Mouse (Mus musculus) limb, embryonic 11.5 days (tissue): ENCODE data around the gene Insc. TPM values are rescaled to one million over a fixed set of nuclear protein-coding genes. Genes with fewer than 3 reads are reported as not detected.

Experiments used
- ATAC-seq: fragments of 200-750 bp; cut with Nextera tagmentation; 2 replicates; pipeline ENCODE4 v1.8.0; 2017; ENCODE audit warnings: low read depth; ENCODE audit not compliant: insufficient number of reproducible peaks, low FRiP score, low TSS enrichment
- DNase-seq: peaks from one replicate; pipeline ENCODE4 v3.0.0-alpha.2; 2015; ENCODE audit warnings: low spot score
- H3K27ac ChIP-seq: fragments of 300-500 bp; sonication (generic); replicated peaks from 2 replicates; pipeline ENCODE4 v1.5.1; 2014; ENCODE audit warnings: low read depth, mild to moderate bottlenecking, low read length
- H3K27me3 ChIP-seq: fragments of 300-500 bp; sonication (generic); 2 replicates; pipeline ENCODE4 v1.6.1; 2014; ENCODE audit warnings: mild to moderate bottlenecking, low read length, mixed read lengths; ENCODE audit not compliant: control insufficient read depth, insufficient read depth
- H3K36me3 ChIP-seq: fragments of 300-500 bp; sonication (generic); 2 replicates; pipeline ENCODE4 v1.6.1; 2014; ENCODE audit warnings: mild to moderate bottlenecking, low read length, moderate library complexity, mixed read lengths; ENCODE audit not compliant: control insufficient read depth, insufficient read depth
- H3K4me1 ChIP-seq: fragments of 300-500 bp; sonication (generic); 2 replicates; pipeline ENCODE4 v1.6.1; 2014; ENCODE audit warnings: low read length, mixed read lengths; ENCODE audit not compliant: control insufficient read depth, insufficient read depth
- H3K4me2 ChIP-seq: fragments of 300-500 bp; sonication (generic); 2 replicates; pipeline ENCODE4 v1.6.1; 2014; ENCODE audit warnings: low read depth, mild to moderate bottlenecking, moderate library complexity; ENCODE audit not compliant: severe bottlenecking
- H3K4me3 ChIP-seq: fragments of 300-500 bp; sonication (generic); 2 replicates; pipeline ENCODE4 v1.5.1; 2014; ENCODE audit warnings: low read depth, low read length
- H3K9ac ChIP-seq: fragments of 300-500 bp; sonication (generic); 2 replicates; pipeline ENCODE4 v1.6.1; 2014; ENCODE audit warnings: mild to moderate bottlenecking, low read length
- H3K9me3 ChIP-seq: fragments of 300-500 bp; sonication (generic); 2 replicates; pipeline ENCODE4 v1.6.1; 2016; ENCODE audit warnings: low read length; ENCODE audit not compliant: control insufficient read depth
- WGBS: fragments of 180-500 bp; shearing (Covaris S2); extraction: QIAGEN DNeasy Blood & Tissue Kit; methylation state at CpG from one replicate; pipeline ENCODE4 v1.1.7; 2014; 5-methylcytosine and 5-hydroxymethylcytosine counted together
- polyA plus RNA-seq: library from polyadenylated mRNA; unstranded; fragments of >200 nt; fragmentation: Nextera tagmentation; extraction: Ambion mirVana; gene quantifications from 2 replicates; pipeline ENCODE4 v1.2.1, GENCODE M21; 2014

Gene Insc
- polyA plus RNA-seq, 1 experiment from 2014 or later = 1.2 TPM

GRCm38 (mm10) chr7:114769041-114769440 is 25.5 kb downstream of the Insc start:
- WGBS = 84% methylated on average over 4 of the region's 4 CpGs
- H3K9me3 ChIP-seq = no peaks in the 10 kb centered on the region
- no peak overlapping the region for H3K4me3 ChIP-seq
- no peaks in the 10 kb centered on the region for H3K27me3 ChIP-seq
- no peak overlapping the region for H3K9ac ChIP-seq
- H3K36me3 ChIP-seq = no peaks in the 10 kb centered on the region
- H3K4me2 ChIP-seq = no peak overlapping the region
- ATAC-seq (no peak), DNase-seq (no peak)
- no peak overlapping the region for H3K27ac ChIP-seq
- no peaks in the 10 kb centered on the region for H3K4me1 ChIP-seq

DNA sequence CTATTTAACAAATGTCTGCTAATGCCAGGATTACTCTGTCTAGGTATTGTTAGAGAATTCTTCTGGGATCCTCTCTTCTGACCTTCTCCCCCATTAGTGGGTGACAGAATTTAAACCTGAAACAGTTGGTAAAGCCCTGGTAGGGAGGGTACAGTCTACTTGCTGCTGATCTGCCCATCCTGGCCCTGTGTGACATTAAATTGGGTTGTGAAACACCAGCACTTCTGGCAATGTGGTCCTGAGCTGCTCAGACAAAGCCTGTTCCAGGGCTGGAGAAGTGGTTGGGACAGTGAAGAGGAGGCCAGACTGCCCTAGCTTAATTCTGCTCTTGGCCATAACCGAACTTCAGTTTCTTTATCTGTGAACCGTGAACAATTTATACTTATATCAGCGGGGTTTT is 27.1 kb downstream of the Insc start:
- Histone ChIP-seq H3K4me2 (no peak overlapping the region), H3K9ac (no peak overlapping the region), H3K9me3 (no peaks in the 10 kb centered on the region), H3K4me3 (no peak overlapping the region), H3K36me3 (no peaks in the 10 kb centered on the region), H3K4me1 (no peaks in the 10 kb centered on the region), H3K27ac (no peak overlapping the region), H3K27me3 (no peaks in the 10 kb centered on the region)
- no peak for ATAC-seq
- DNase-seq = no peak
- 89% methylated on average over 3 of the region's 3 CpGs for WGBS

DNA sequence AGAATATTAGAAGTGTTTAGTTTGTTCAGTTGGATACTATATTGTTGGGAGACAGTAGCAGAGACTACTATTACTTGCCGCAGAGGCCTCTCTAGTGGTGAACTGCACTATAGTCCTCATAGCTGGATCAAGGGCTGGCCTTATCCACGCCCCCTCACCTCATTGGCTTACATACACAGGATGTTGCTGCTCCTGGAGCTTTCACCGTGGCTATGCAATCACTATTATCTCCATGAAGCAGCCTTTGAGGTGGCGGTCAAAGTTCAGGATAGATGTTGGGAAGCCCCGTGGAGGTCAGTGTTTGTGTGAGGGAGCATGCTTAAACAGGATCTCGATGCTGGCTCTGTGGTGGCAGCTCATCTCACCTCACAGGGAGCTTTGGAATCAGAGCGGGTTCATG is 28.3 kb downstream of the Insc start:
- H3K4me3 ChIP-seq = no peak overlapping the region
- DNase-seq = no peak
- H3K4me2 ChIP-seq = no peak overlapping the region
- H3K4me1 ChIP-seq = no peaks in the 10 kb centered on the region
- ATAC-seq = no peak
- no peaks in the 10 kb centered on the region for H3K36me3 ChIP-seq
- no peaks in the 10 kb centered on the region for H3K9me3 ChIP-seq
- WGBS = 79% methylated on average over 7 of the region's 7 CpGs
- no peak overlapping the region for H3K27ac ChIP-seq
- H3K9ac ChIP-seq = no peak overlapping the region
- H3K27me3 ChIP-seq = no peaks in the 10 kb centered on the region

DNA sequence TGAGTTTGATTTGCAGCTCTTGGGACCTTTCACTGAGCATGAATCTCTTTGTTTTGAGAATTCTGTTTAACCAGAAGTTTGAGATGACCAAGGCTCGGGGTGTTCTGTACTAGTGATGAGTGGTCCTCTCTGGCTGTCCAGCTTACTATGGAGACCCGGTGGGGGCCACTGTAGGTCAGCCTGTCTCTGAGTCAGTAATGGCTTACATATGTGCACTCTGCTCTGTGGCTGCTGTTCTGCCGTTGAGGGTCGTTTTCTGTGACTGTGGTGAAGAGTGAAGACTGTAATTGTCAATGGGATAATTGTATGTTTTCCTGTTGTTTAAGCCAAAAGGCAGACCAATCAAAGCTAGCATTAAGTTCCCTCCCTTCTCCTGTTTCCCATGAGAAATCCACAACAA is 30.3 kb downstream of the Insc start:
- 17% methylated on average over 4 of the region's 4 CpGs for WGBS
- H3K4me2 ChIP-seq = no peak overlapping the region
- no peak for ATAC-seq
- H3K9me3 ChIP-seq = no peaks in the 10 kb centered on the region
- H3K4me1 ChIP-seq = no peaks in the 10 kb centered on the region
- H3K27ac ChIP-seq = no peak overlapping the region
- no peaks in the 10 kb centered on the region for H3K36me3 ChIP-seq
- no peak overlapping the region for H3K9ac ChIP-seq
- no peaks in the 10 kb centered on the region for H3K27me3 ChIP-seq
- H3K4me3 ChIP-seq = no peak overlapping the region
- no peak for DNase-seq

DNA sequence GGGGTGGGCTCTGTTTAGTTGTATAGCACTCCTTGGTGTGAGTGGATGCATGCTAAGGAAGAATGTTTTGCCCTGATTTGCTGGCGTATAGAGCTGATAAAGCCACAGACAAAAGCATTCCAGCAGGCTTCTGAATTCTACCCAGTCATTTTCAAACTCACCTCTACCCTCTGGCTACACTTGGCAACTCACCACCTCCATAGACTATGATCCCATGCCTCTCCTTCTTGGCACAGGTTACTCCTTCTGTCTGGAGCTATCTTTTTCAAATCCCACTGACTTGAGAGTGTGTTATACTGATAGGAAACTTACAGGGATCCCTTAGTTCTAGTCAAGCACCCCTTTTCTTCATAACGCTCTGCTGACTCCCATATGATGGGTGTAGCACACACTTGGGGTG is 32.4 kb downstream of the Insc start:
- H3K9ac ChIP-seq = no peak overlapping the region
- H3K36me3 ChIP-seq = no peaks in the 10 kb centered on the region
- no peaks in the 10 kb centered on the region for H3K4me1 ChIP-seq
- ATAC-seq = no peak
- WGBS = 79% methylated on average over 2 of the region's 2 CpGs
- no peak overlapping the region for H3K4me3 ChIP-seq
- H3K27me3 ChIP-seq = no peaks in the 10 kb centered on the region
- DNase-seq = no peak
- no peak overlapping the region for H3K4me2 ChIP-seq
- H3K27ac ChIP-seq = no peak overlapping the region
- no peaks in the 10 kb centered on the region for H3K9me3 ChIP-seq

- no peaks in the 10 kb centered on the region for H3K4me1 ChIP-seq
- 83% methylated on average over 7 of the region's 7 CpGs for WGBS
These were observed 34.8 kb downstream of the Insc start for GRCm38 (mm10) chr7:114778156-114778770.

DNA sequence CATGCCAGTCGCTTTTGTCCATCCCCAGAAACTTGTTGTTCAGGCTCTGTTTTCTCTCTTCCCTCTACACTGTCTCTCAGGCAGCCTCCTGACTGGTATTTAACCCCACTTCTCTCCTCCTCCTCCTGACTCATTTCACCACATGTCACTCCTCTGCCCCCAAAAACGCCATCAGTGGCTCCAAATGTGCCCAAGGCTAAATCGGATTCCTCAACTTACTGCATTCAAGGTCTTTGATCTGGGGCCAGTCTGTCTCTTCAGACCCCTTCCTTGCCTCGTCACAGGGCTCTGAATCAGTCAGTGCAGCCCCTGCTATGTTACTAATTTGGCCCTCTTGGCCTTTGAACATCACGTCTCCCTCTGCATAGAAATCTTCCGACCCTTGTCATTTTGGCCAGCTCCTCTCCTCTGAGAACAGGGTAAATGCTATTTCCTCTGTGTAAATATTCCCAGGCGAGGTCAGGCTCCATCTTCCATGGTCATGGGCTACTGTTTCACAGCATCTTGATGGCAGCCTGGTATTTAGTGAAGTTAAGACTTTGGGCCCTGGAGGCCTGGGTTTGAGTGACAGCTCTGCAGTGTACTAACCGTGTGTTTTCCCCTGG is 35.7 kb downstream of the Insc start:
- H3K27ac ChIP-seq = no peak overlapping the region
- no peak for DNase-seq

More at GRCm38 (mm10) chr7:114778156-114778770, 34.8 kb downstream of the Insc start:
- Histone ChIP-seq H3K27me3 (no peaks in the 10 kb centered on the region), H3K4me2 (no peak overlapping the region), H3K9me3 (no peaks in the 10 kb centered on the region), H3K36me3 (no peaks in the 10 kb centered on the region), H3K4me3 (no peak overlapping the region), H3K27ac (no peak overlapping the region), H3K9ac (no peak overlapping the region)
- no peak for DNase-seq
- ATAC-seq = no peak

GRCm38 (mm10) chr7:114783291-114783690 is 39.8 kb downstream of the Insc start:
- Histone ChIP-seq H3K27ac (no peak overlapping the region), H3K4me3 (no peak overlapping the region), H3K4me1 (no peaks in the 10 kb centered on the region), H3K9me3 (no peaks in the 10 kb centered on the region), H3K36me3 (no peaks in the 10 kb centered on the region), H3K4me2 (no peak overlapping the region), H3K9ac (no peak overlapping the region), H3K27me3 (no peaks in the 10 kb centered on the region)
- DNase-seq (no peak), ATAC-seq (no peak)
- WGBS = 81% methylated on average over 3 of the region's 3 CpGs

More for the DNA sequence above, 35.7 kb downstream of the Insc start:
- Histone ChIP-seq H3K36me3 (no peaks in the 10 kb centered on the region), H3K27me3 (no peaks in the 10 kb centered on the region), H3K4me2 (no peak overlapping the region), H3K9me3 (no peaks in the 10 kb centered on the region), H3K4me1 (no peaks in the 10 kb centered on the region), H3K9ac (no peak overlapping the region), H3K4me3 (no peak overlapping the region)
- no peak for ATAC-seq
- WGBS = 48% methylated on average over 8 of the region's 8 CpGs

DNA sequence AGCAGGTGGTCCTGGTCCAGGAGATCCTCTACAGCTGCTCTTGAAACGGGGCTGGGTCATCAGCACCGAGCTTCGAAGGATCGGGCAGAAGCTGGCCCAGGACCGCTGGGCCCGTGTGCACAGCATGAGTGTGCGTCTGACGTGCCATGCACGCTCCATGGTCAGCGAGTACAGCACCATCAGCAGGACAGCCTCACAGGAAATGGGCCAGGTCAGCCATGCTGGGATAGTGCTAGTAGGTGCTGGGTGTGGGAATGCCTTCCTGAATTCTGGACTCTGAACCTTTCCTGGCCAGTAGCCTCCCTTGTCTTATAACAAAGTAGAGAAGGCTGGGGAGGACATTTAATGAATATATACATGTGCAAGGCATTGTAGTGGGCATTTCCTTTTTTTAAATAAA is 47.6 kb downstream of the Insc start:
- H3K36me3 ChIP-seq = no peaks in the 10 kb centered on the region
- no peak overlapping the region for H3K4me2 ChIP-seq
- WGBS = 96% methylated on average over 10 of the region's 10 CpGs
- H3K27me3 ChIP-seq = no peaks in the 10 kb centered on the region
- H3K9me3 ChIP-seq = no peaks in the 10 kb centered on the region
- H3K27ac ChIP-seq = no peak overlapping the region
- H3K4me3 ChIP-seq = no peak overlapping the region
- ATAC-seq = no peak
- H3K4me1 ChIP-seq = no peaks in the 10 kb centered on the region
- DNase-seq = no peak
- H3K9ac ChIP-seq = no peak overlapping the region
